Mouse (Mus musculus) heart, postnatal 0 days (tissue): Measurements from ENCODE around the gene Dgka.

Source experiments
- CTCF ChIP-seq: IDR thresholded peaks from 2 replicates; pipeline ENCODE4 v1.5.1; 2016; ENCODE audit warnings: antibody characterized with exemption, control low read depth, low read depth
- EP300 ChIP-seq: IDR thresholded peaks from 2 replicates; pipeline ENCODE4 v1.6.1; 2016; ENCODE audit warnings: antibody characterized with exemption, low read depth

DNA sequence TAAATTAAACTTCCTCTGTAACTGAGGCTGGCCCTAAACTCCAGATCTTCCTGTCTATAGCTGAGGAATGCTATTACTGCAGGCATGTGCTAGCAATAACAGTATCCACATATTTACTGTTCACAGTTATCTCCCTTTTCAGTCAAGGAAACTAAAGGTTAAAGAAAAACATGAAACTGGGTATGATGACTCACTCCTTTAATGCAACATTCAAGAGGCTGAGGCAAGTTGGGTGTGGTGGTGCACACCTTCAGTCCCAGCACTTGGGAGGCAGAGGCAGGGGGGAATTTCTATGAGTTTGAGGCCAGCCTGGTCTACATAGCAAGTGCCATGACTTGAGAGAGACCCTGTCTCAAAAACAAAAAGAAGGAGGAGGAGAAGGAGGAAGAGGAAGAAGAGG is 12.7 kb downstream of the Dgka start:
- TF ChIP-seq EP300 (no peak), CTCF (no peak)
